Mouse (Mus musculus) forebrain, embryonic 16.5 days (tissue): ENCODE data around the gene Zfp948. TPM values are rescaled to one million over a fixed set of nuclear protein-coding genes. Genes with fewer than 3 reads are reported as not detected.
"Not testable (repeated sequence)": the region's sequence is repeated elsewhere in the genome, so short reads cannot be mapped to it uniquely, and the experiment has no call there.

Source experiments
- ATAC-seq: fragments of 200-750 bp; cut with Nextera tagmentation; 2 replicates; pipeline ENCODE4 v1.8.0; 2017; ENCODE audit warnings: mild to moderate bottlenecking, moderate library complexity
- H3K27ac ChIP-seq: fragments of 300-500 bp; sonication (generic); 2 replicates; pipeline ENCODE4 v1.5.1; 2014; ENCODE audit warnings: low read length, control low read depth
- H3K27me3 ChIP-seq: fragments of 300-500 bp; sonication (generic); replicated peaks from 2 replicates; pipeline ENCODE4 v1.6.1; 2014; ENCODE audit warnings: low read length; ENCODE audit not compliant: control insufficient read depth, insufficient read depth
- H3K36me3 ChIP-seq: fragments of 300-500 bp; sonication (generic); 2 replicates; pipeline ENCODE4 v1.6.1; 2014; ENCODE audit not compliant: control insufficient read depth, insufficient read depth
- H3K4me1 ChIP-seq: fragments of 300-500 bp; sonication (generic); replicated peaks from 2 replicates; pipeline ENCODE4 v1.6.1; 2014; ENCODE audit warnings: low read length; ENCODE audit not compliant: control insufficient read depth, insufficient read depth
- H3K4me2 ChIP-seq: fragments of 300-500 bp; sonication (generic); 2 replicates; pipeline ENCODE4 v1.6.1; 2014; ENCODE audit warnings: mild to moderate bottlenecking, low read length, control low read depth
- H3K4me3 ChIP-seq: fragments of 300-500 bp; sonication (generic); replicated peaks from 2 replicates; pipeline ENCODE4 v1.5.1; 2014; ENCODE audit warnings: mild to moderate bottlenecking, low read length, control low read depth
- H3K9ac ChIP-seq: fragments of 300-500 bp; sonication (generic); replicated peaks from 2 replicates; pipeline ENCODE4 v1.6.1; 2014; ENCODE audit warnings: low read depth, low read length, control low read depth
- H3K9me3 ChIP-seq: fragments of 300-500 bp; sonication (generic); 2 replicates; pipeline ENCODE4 v1.6.1; 2016; ENCODE audit warnings: low read length; ENCODE audit not compliant: control insufficient read depth
- WGBS: fragments of 180-500 bp; shearing (Covaris S2); extraction: QIAGEN DNeasy Blood & Tissue Kit; methylation state at CpG from one replicate; pipeline ENCODE4 v1.1.7; 2014; 5-methylcytosine and 5-hydroxymethylcytosine counted together
- polyA plus RNA-seq: library from polyadenylated mRNA; unstranded; fragments of >200 nt; fragmentation: Nextera tagmentation; extraction: Ambion mirVana; gene quantifications from 2 replicates; pipeline ENCODE4 v1.2.1, GENCODE M21; 2015

Zfp948 gene
- polyA plus RNA-seq, 1 experiment from 2014 or later, result 24.0 TPM

- Histone ChIP-seq H3K4me1 (no peaks in the 10 kb centered on the region), H3K36me3 (no peaks in the 10 kb centered on the region), H3K4me3 (no peak overlapping the region), H3K9me3 (no peaks in the 10 kb centered on the region), H3K27ac (no peak overlapping the region), H3K9ac (no peak overlapping the region), H3K27me3 (no peaks in the 10 kb centered on the region), H3K4me2 (no peak overlapping the region)
- ATAC-seq, result no peak
- 84% methylated on average over 3 of the region's 3 CpGs for WGBS
Measured at GRCm38 (mm10) chr17:21616356-21616755, 49.5 kb downstream of the Zfp948 start.

- no peak overlapping the region for H3K9ac ChIP-seq
- H3K4me2 ChIP-seq, result no peak overlapping the region
- H3K27me3 ChIP-seq, result no peaks in the 10 kb centered on the region
- no peak overlapping the region for H3K4me3 ChIP-seq
- no peaks in the 10 kb centered on the region for H3K36me3 ChIP-seq
- no peaks in the 10 kb centered on the region for H3K9me3 ChIP-seq
- WGBS, result 11% methylated on average over 9 of the region's 9 CpGs
- no peaks in the 10 kb centered on the region for H3K4me1 ChIP-seq
- ATAC-seq, result no peak
- no peak overlapping the region for H3K27ac ChIP-seq
Measured at GRCm38 (mm10) chr17:21617352-21617751, 50.5 kb downstream of the Zfp948 start.

- H3K27me3 ChIP-seq, result no peaks in the 10 kb centered on the region
- H3K27ac ChIP-seq, result no peak overlapping the region
- H3K36me3 ChIP-seq, result no peaks in the 10 kb centered on the region
- H3K9ac ChIP-seq, result no peak overlapping the region
- H3K4me2 ChIP-seq, result no peak overlapping the region
- no CpG with 5 or more reads among the region's 3 CpGs for WGBS
- ATAC-seq, result no peak
- no peak overlapping the region for H3K4me3 ChIP-seq
- H3K9me3 ChIP-seq, result no peaks in the 10 kb centered on the region
- no peaks in the 10 kb centered on the region for H3K4me1 ChIP-seq
Measured at GRCm38 (mm10) chr17:21623647-21624046, 56.8 kb downstream of the Zfp948 start.

- H3K4me1 ChIP-seq, H3K9ac ChIP-seq, H3K27ac ChIP-seq, H3K27me3 ChIP-seq, H3K4me2 ChIP-seq, ATAC-seq, H3K36me3 ChIP-seq, H3K4me3 ChIP-seq, H3K9me3 ChIP-seq: not testable (repeated sequence)
- 68% methylated on average over 4 of the region's 4 CpGs for WGBS
Measured at GRCm38 (mm10) chr17:21635758-21636157, 69.0 kb downstream of the Zfp948 start.

Other genes starting within 250 kb of the Zfp948 start
- 4.9 and 5.9 TPM in 2 replicates for gene Zfp677, start 183.3 kb upstream of the Zfp948 start, polyA plus RNA-seq
- gene Zfp54, start 143.8 kb upstream of the Zfp948 start, polyA plus RNA-seq, result 4.1 and 5.7 TPM in 2 replicates
- gene Zfp51, start 116.6 kb upstream of the Zfp948 start, polyA plus RNA-seq, result 13.0 and 16.0 TPM in 2 replicates
- 12.4 and 13.5 TPM in 2 replicates for gene Zfp53, start 78.0 kb upstream of the Zfp948 start, polyA plus RNA-seq
- 3.1 and 3.2 TPM in 2 replicates for gene Zfp52, start 31.5 kb upstream of the Zfp948 start, polyA plus RNA-seq
- 13.4 and 14.1 TPM in 2 replicates for gene Zfp983, start 83.6 kb downstream of the Zfp948 start, polyA plus RNA-seq
- 17.1 and 23.5 TPM in 2 replicates for gene Gm10226, start 124.9 kb downstream of the Zfp948 start, polyA plus RNA-seq
- gene Zfp760, start 140.7 kb downstream of the Zfp948 start, polyA plus RNA-seq, result 19.4 and 21.5 TPM in 2 replicates
- 10.5 and 11.1 TPM in 2 replicates for gene Zfp229, start 163.8 kb downstream of the Zfp948 start, polyA plus RNA-seq